Comparison of ENCODE assay signal across 9 mouse cellular contexts in genomic region chr8:126536132-126536927, GRCm38 (mm10). TPM values are rescaled to one million over a fixed set of nuclear protein-coding genes. Genes with fewer than 3 reads are reported as not detected.
A peak's percentile ranks its signal among the peaks of the same experiment; 100 is the strongest.
DNase-seq lines count a peak whose midpoint lies in the region; ATAC-seq and TF ChIP-seq lines count a peak whose summit lies in the region.
"Had no signal": no experiment of that assay in that cellular context is flagged by ENCODE, and none has a peak within 500 bp of the region (broad histone marks: within the 10 kb centered on the region; RNA-seq: fewer than 3 reads in every experiment).

No protein-coding gene starts in this region.

- H3K9ac ChIP-seq in hindbrain, embryonic 13.5 days = peak overlapping the region; percentile 60; the same call in 1 of the 2 replicates
- peak overlapping the region; percentile 61; the same call in 1 of the 2 replicates for H3K9ac ChIP-seq in neural tube, embryonic 13.5 days

- intact Hi-C loops in left cerebral cortex, postnatal 14 days (cut with DNase I) = loop anchor here (5.0 kb wide), 1 partner anchor 46 kb away; no protein-coding TSS in a partner anchor

- H3K27me3 ChIP-seq in cerebellum, adult 2 months (ENCODE audit: control insufficient read depth, insufficient read depth, low read length) = no peaks in the 10 kb centered on the region
- H3K27me3 ChIP-seq in hindbrain, embryonic 13.5 days = no peaks in the 10 kb centered on the region; the same call in 1 of the 2 replicates
- H3K27me3 ChIP-seq in neural tube, embryonic 13.5 days = no peaks in the 10 kb centered on the region
- H3K27me3 ChIP-seq: CH12.LX had no signal

- no peak for TF ChIP-seq POLR2A in cerebellum, adult 2 months (IDR thresholded peaks at IDR 0.05; ENCODE audit: borderline replicate concordance, insufficient read depth, low read length)

- H3K9me3 ChIP-seq in hindbrain, embryonic 13.5 days = no peaks in the 10 kb centered on the region
- no peaks in the 10 kb centered on the region for H3K9me3 ChIP-seq in neural tube, embryonic 13.5 days

- WGBS in cerebellum, adult 2 months = 56% methylated on average over 11 of the region's 11 CpGs
- WGBS in hindbrain, embryonic 13.5 days = 19% methylated on average over 11 of the region's 11 CpGs
- 11% methylated on average over 11 of the region's 11 CpGs for WGBS in neural tube, embryonic 13.5 days

- H3K27ac ChIP-seq in cerebellum, adult 2 months (ENCODE audit: insufficient read depth, low read length) = peak overlapping the region; percentile 97
- H3K27ac ChIP-seq in brown adipose tissue, adult 24 weeks (replicated peaks; ENCODE audit: low read depth, low read length) = peak overlapping the region; percentile 86; the same call in 1 of the 2 replicates
- H3K27ac ChIP-seq in hindbrain, embryonic 13.5 days = peak overlapping the region; percentile 97
- peak overlapping the region; percentile 96 for H3K27ac ChIP-seq in neural tube, embryonic 13.5 days (replicated peaks)

- H3K4me1 ChIP-seq in cerebellum, adult 2 months (ENCODE audit: control insufficient read depth, insufficient read depth, low read length) = peaks cover 51% of the 10 kb centered on the region
- H3K4me1 ChIP-seq in brown adipose tissue, adult 24 weeks (ENCODE audit: control insufficient read depth, insufficient read depth, insufficient read length, low read length) = peaks cover 5% of the 10 kb centered on the region
- H3K4me1 ChIP-seq in hindbrain, embryonic 13.5 days (replicated peaks) = peaks cover 56% of the 10 kb centered on the region
- peaks cover 56% of the 10 kb centered on the region for H3K4me1 ChIP-seq in neural tube, embryonic 13.5 days (replicated peaks)

- ATAC-seq in hindbrain, embryonic 13.5 days (ENCODE audit: low FRiP score) = peak; percentile 40
- ATAC-seq in neural tube, embryonic 13.5 days (ENCODE audit: low read depth) = peak; percentile 44

- no peak overlapping the region for H3K4me3 ChIP-seq in cerebellum, adult 2 months (replicated peaks; ENCODE audit: insufficient read depth, low read depth, low read length)
- H3K4me3 ChIP-seq in brown adipose tissue, adult 24 weeks (ENCODE audit: insufficient read depth, low read depth, low read length) = no peak overlapping the region
- no peak overlapping the region for H3K4me3 ChIP-seq in hindbrain, embryonic 13.5 days
- H3K4me3 ChIP-seq in neural tube, embryonic 13.5 days = no peak overlapping the region

- 0 out of 2 replicates have a peak overlapping the region, but pooled peaks have one; percentile 8 for H3K4me2 ChIP-seq in hindbrain, embryonic 13.5 days
- peak overlapping the region; percentile 34; the same call in 1 of the 2 replicates for H3K4me2 ChIP-seq in neural tube, embryonic 13.5 days

- TF ChIP-seq CTCF in cerebellum, adult 2 months (IDR thresholded peaks at IDR 0.05; ENCODE audit: borderline replicate concordance, insufficient read depth, low read depth, low read length) = no peak

- no peaks in the 10 kb centered on the region for H3K36me3 ChIP-seq in hindbrain, embryonic 13.5 days
- H3K36me3 ChIP-seq in neural tube, embryonic 13.5 days = no peaks in the 10 kb centered on the region

- no peak for DNase-seq in cerebellum, adult 2 months
- DNase-seq in cerebellum, adult 11 months = no peak
- DNase-seq in liver = peak; percentile 43
- DNase-seq in left cerebral cortex, postnatal 14 days (ENCODE audit: low spot score in 2 of 2) = no peak
- no peak for DNase-seq in adipocyte (ENCODE audit: low spot score)

RNA-seq across cellular contexts. Expression of gene Irf2bp2, which starts 57.5 kb away (rescaled TPM):
- polyA plus RNA-seq in cerebellum, adult 2 months (2012; rRNA removed) = 42.0 and 42.4 TPM in 2 replicates
- 12.0 and 24.3 TPM in 2 replicates for polyA plus RNA-seq in brown adipose tissue, adult 24 weeks (2012; ENCODE audit: insufficient read depth, insufficient read length, missing spikeins)
- polyA plus RNA-seq in hindbrain, embryonic 13.5 days (2015; fragmentation: Nextera tagmentation; extraction: Ambion mirVana) = 9.0 TPM in 2 replicates
- 8.6 and 9.7 TPM in 2 replicates for polyA plus RNA-seq in neural tube, embryonic 13.5 days (2015; fragmentation: Nextera tagmentation; extraction: Ambion mirVana)
- total RNA-seq in left cerebral cortex, postnatal 14 days (2021) = 10 to 100 TPM; 56.9 to 62.5 TPM
